Mouse (Mus musculus) midbrain, embryonic 14.5 days (tissue): Measurements from ENCODE around the gene Astn2. TPM values are rescaled to one million over a fixed set of nuclear protein-coding genes. Genes with fewer than 3 reads are reported as not detected.

Experiments
- ATAC-seq: fragments of 200-750 bp; cut with Nextera tagmentation; 2 replicates; pipeline ENCODE4 v1.8.0; 2017; ENCODE audit warnings: moderate number of reproducible peaks, moderate library complexity; ENCODE audit not compliant: low FRiP score, low TSS enrichment
- DNase-seq: peaks from one replicate; pipeline ENCODE4 v3.0.0-alpha.2; 2015
- H3K27ac ChIP-seq: fragments of 300-500 bp; sonication (generic); replicated peaks from 2 replicates; pipeline ENCODE4 v1.5.1; 2014; ENCODE audit warnings: mild to moderate bottlenecking, low read depth, low read length, moderate library complexity
- H3K27me3 ChIP-seq: fragments of 300-500 bp; sonication (generic); 2 replicates; pipeline ENCODE4 v1.6.1; 2014; ENCODE audit warnings: low read length, control low read depth, mixed read lengths; ENCODE audit not compliant: control insufficient read depth, insufficient read depth
- H3K36me3 ChIP-seq: fragments of 300-500 bp; sonication (generic); 2 replicates; pipeline ENCODE4 v1.6.1; 2014; ENCODE audit warnings: low read length, control low read depth; ENCODE audit not compliant: control insufficient read depth, insufficient read depth
- H3K4me1 ChIP-seq: fragments of 300-500 bp; sonication (generic); 2 replicates; pipeline ENCODE4 v1.6.1; 2014; ENCODE audit warnings: mild to moderate bottlenecking, antibody characterized with exemption, low read length, control low read depth; ENCODE audit not compliant: control insufficient read depth, insufficient read depth
- H3K4me2 ChIP-seq: fragments of 300-500 bp; sonication (generic); 2 replicates; pipeline ENCODE4 v1.6.1; 2014; ENCODE audit warnings: mild to moderate bottlenecking, low read length, moderate library complexity
- H3K4me3 ChIP-seq: fragments of 300-500 bp; sonication (generic); replicated peaks from 2 replicates; pipeline ENCODE4 v1.5.1; 2014; ENCODE audit warnings: low read depth, low read length
- H3K9ac ChIP-seq: fragments of 300-500 bp; sonication (generic); replicated peaks from 2 replicates; pipeline ENCODE4 v1.6.1; 2014; ENCODE audit warnings: mild to moderate bottlenecking, low read length, moderate library complexity
- H3K9me3 ChIP-seq: fragments of 300-500 bp; sonication (generic); 2 replicates; pipeline ENCODE4 v1.6.1; 2016; ENCODE audit warnings: low read length, control low read depth, mixed read lengths; ENCODE audit not compliant: control insufficient read depth
- WGBS: fragments of 180-500 bp; shearing (Covaris S2); extraction: QIAGEN DNeasy Blood & Tissue Kit; methylation state at CpG from one replicate; pipeline ENCODE4 v1.1.7; 2014; 5-methylcytosine and 5-hydroxymethylcytosine counted together
- polyA plus RNA-seq: library from polyadenylated mRNA; unstranded; fragments of >200 nt; fragmentation: Nextera tagmentation; extraction: Ambion mirVana; gene quantifications from 2 replicates; pipeline ENCODE4 v1.2.1, GENCODE M21; 2014

Astn2 gene
- polyA plus RNA-seq, 1 experiment from 2014 or later = 4.4 TPM

- no peak overlapping the region for H3K9ac ChIP-seq
- no peak overlapping the region for H3K27ac ChIP-seq
- ATAC-seq (no peak), DNase-seq (no peak)
- WGBS = 83% methylated on average over 3 of the region's 3 CpGs
- no peaks in the 10 kb centered on the region for H3K9me3 ChIP-seq
- H3K36me3 ChIP-seq = no peaks in the 10 kb centered on the region
- peaks cover 4% of the 10 kb centered on the region; the same call in 1 of the 2 replicates for H3K4me1 ChIP-seq
- no peaks in the 10 kb centered on the region for H3K27me3 ChIP-seq
- H3K4me2 ChIP-seq = no peak overlapping the region
- H3K4me3 ChIP-seq = no peak overlapping the region
Measured at GRCm38 (mm10) chr4:65885921-65886320, 518.5 kb downstream of the Astn2 start.

GRCm38 (mm10) chr4:65874236-65874781 lies 530.1 kb downstream of the Astn2 start:
- Histone ChIP-seq H3K4me2 (no peak overlapping the region), H3K27ac (no peak overlapping the region), H3K9me3 (no peaks in the 10 kb centered on the region), H3K9ac (no peak overlapping the region), H3K27me3 (no peaks in the 10 kb centered on the region), H3K4me1 (no peaks in the 10 kb centered on the region), H3K4me3 (no peak overlapping the region), H3K36me3 (no peaks in the 10 kb centered on the region)
- DNase-seq (no peak), ATAC-seq (no peak)
- WGBS = 88% methylated on average over 2 of the region's 2 CpGs

GRCm38 (mm10) chr4:65864551-65864950 lies 539.9 kb downstream of the Astn2 start:
- Histone ChIP-seq H3K4me3 (no peak overlapping the region), H3K9ac (no peak overlapping the region), H3K9me3 (no peaks in the 10 kb centered on the region), H3K4me1 (no peaks in the 10 kb centered on the region), H3K36me3 (no peaks in the 10 kb centered on the region), H3K27ac (no peak overlapping the region), H3K4me2 (no peak overlapping the region), H3K27me3 (no peaks in the 10 kb centered on the region)
- no peak for ATAC-seq
- no peak for DNase-seq

- Histone ChIP-seq H3K27ac (no peak overlapping the region), H3K4me2 (no peak overlapping the region), H3K4me3 (no peak overlapping the region), H3K9ac (no peak overlapping the region), H3K9me3 (no peaks in the 10 kb centered on the region), H3K4me1 (peaks cover 5% of the 10 kb centered on the region; the same call in 1 of the 2 replicates), H3K36me3 (no peaks in the 10 kb centered on the region), H3K27me3 (peaks cover 43% of the 10 kb centered on the region)
- DNase-seq = no peak
- 86% methylated on average over 2 of the region's 2 CpGs for WGBS
- no peak for ATAC-seq
Measured at GRCm38 (mm10) chr4:65843191-65843590, 561.2 kb downstream of the Astn2 start.

GRCm38 (mm10) chr4:65839550-65840000 lies 564.8 kb downstream of the Astn2 start:
- Histone ChIP-seq H3K36me3 (no peaks in the 10 kb centered on the region), H3K4me1 (peaks cover 5% of the 10 kb centered on the region; the same call in 1 of the 2 replicates), H3K27me3 (peaks cover 65% of the 10 kb centered on the region), H3K9ac (no peak overlapping the region), H3K4me2 (peak overlapping the region; percentile 2; the same call in 1 of the 2 replicates), H3K27ac (no peak overlapping the region), H3K9me3 (no peaks in the 10 kb centered on the region), H3K4me3 (no peak overlapping the region)
- DNase-seq (peak; percentile 77), ATAC-seq (peak; percentile 76)
- 6% methylated on average over 9 of the region's 9 CpGs for WGBS

- H3K27ac ChIP-seq = no peak overlapping the region
- H3K9me3 ChIP-seq = no peaks in the 10 kb centered on the region
- 68% methylated on average over 4 of the region's 4 CpGs for WGBS
- H3K27me3 ChIP-seq = peaks cover 64% of the 10 kb centered on the region
- H3K36me3 ChIP-seq = no peaks in the 10 kb centered on the region
- ATAC-seq = 0 out of 2 replicates have a peak, but pooled peaks have one; percentile 40
- H3K4me2 ChIP-seq = no peak overlapping the region
- no peak for DNase-seq
- H3K4me1 ChIP-seq = peaks cover 5% of the 10 kb centered on the region; the same call in 1 of the 2 replicates
- no peak overlapping the region for H3K9ac ChIP-seq
- H3K4me3 ChIP-seq = no peak overlapping the region
Measured at GRCm38 (mm10) chr4:65838781-65839180, 565.6 kb downstream of the Astn2 start.

GRCm38 (mm10) chr4:65832971-65833370 lies 571.4 kb downstream of the Astn2 start:
- DNase-seq (no peak), ATAC-seq (no peak)
- H3K4me1 ChIP-seq = no peaks in the 10 kb centered on the region
- 95% methylated on average over 1 of the region's 1 CpGs for WGBS
- no peaks in the 10 kb centered on the region for H3K9me3 ChIP-seq
- no peak overlapping the region for H3K27ac ChIP-seq
- H3K36me3 ChIP-seq = no peaks in the 10 kb centered on the region
- peaks cover 61% of the 10 kb centered on the region for H3K27me3 ChIP-seq
- H3K4me3 ChIP-seq = no peak overlapping the region
- no peak overlapping the region for H3K9ac ChIP-seq
- no peak overlapping the region for H3K4me2 ChIP-seq

- no peaks in the 10 kb centered on the region for H3K4me1 ChIP-seq
- DNase-seq (no peak), ATAC-seq (no peak)
- H3K9me3 ChIP-seq = no peaks in the 10 kb centered on the region
- H3K4me3 ChIP-seq = no peak overlapping the region
- no peak overlapping the region for H3K9ac ChIP-seq
- H3K36me3 ChIP-seq = no peaks in the 10 kb centered on the region
- H3K4me2 ChIP-seq = no peak overlapping the region
- 91% methylated on average over 3 of the region's 3 CpGs for WGBS
- H3K27me3 ChIP-seq = peaks cover 50% of the 10 kb centered on the region
- H3K27ac ChIP-seq = no peak overlapping the region
Measured at GRCm38 (mm10) chr4:65831872-65832271, 572.5 kb downstream of the Astn2 start.

- no peak overlapping the region for H3K9ac ChIP-seq
- peaks cover 36% of the 10 kb centered on the region for H3K27me3 ChIP-seq
- no peaks in the 10 kb centered on the region for H3K36me3 ChIP-seq
- no peaks in the 10 kb centered on the region for H3K9me3 ChIP-seq
- no peak overlapping the region for H3K4me2 ChIP-seq
- no peak for ATAC-seq
- WGBS = 2% methylated on average over 3 of the region's 3 CpGs
- H3K4me3 ChIP-seq = no peak overlapping the region
- DNase-seq = no peak
- no peaks in the 10 kb centered on the region for H3K4me1 ChIP-seq
- H3K27ac ChIP-seq = no peak overlapping the region
Measured at GRCm38 (mm10) chr4:65830495-65830894, 573.9 kb downstream of the Astn2 start.
